Mouse (Mus musculus) myocyte (in vitro differentiated cells): ENCODE data around the gene Pgp.

Experiments used
- CEBPB ChIP-seq: IDR thresholded peaks from 2 replicates; pipeline ENCODE4 v1.6.1; 2011; ENCODE audit warnings: mild to moderate bottlenecking, moderate library complexity; ENCODE audit not compliant: poor library complexity, insufficient read depth, severe bottlenecking
- E2F4 ChIP-seq: IDR thresholded peaks from one replicate; pipeline ENCODE4 v1.6.1; 2011; ENCODE audit warnings: mild to moderate bottlenecking, control low read depth, moderate library complexity; ENCODE audit not compliant: insufficient read depth
- MAX ChIP-seq: IDR thresholded peaks from one replicate; pipeline ENCODE4 v1.6.1; 2011; ENCODE audit warnings: low read depth, mild to moderate bottlenecking, control low read depth
- MYOD1 ChIP-seq, 3 experiments: IDR thresholded peaks; one replicate each; pipeline ENCODE4 v1.6.1; 2011; ENCODE audit warnings: control low read depth in 2 of 3, low read depth in 2 of 3, mild to moderate bottlenecking in 2 of 3, moderate library complexity in 1 of 3; ENCODE audit not compliant: insufficient read length in 2 of 3, control insufficient read depth in 1 of 3
- MYOG ChIP-seq, 3 experiments: IDR thresholded peaks; one replicate each; pipeline ENCODE4 v1.6.1; 2011; ENCODE audit warnings: control low read depth in 2 of 3, low read depth in 2 of 3, mild to moderate bottlenecking in 2 of 3; ENCODE audit not compliant: insufficient read length in 2 of 3, control insufficient read depth in 1 of 3, insufficient read depth in 1 of 3
- POLR2A ChIP-seq: IDR thresholded peaks from one replicate; pipeline ENCODE4 v1.6.1; 2011; ENCODE audit warnings: low read depth, mild to moderate bottlenecking, control low read depth, moderate library complexity; ENCODE audit not compliant: insufficient read length
- POLR2AphosphoS2 ChIP-seq: IDR thresholded peaks from one replicate; pipeline ENCODE4 v1.6.1; 2011; ENCODE audit warnings: low read depth, control low read depth; ENCODE audit not compliant: insufficient read length
- TCF12 ChIP-seq: IDR thresholded peaks from one replicate; pipeline ENCODE4 v1.6.1; 2011; ENCODE audit warnings: mild to moderate bottlenecking, control low read depth; ENCODE audit not compliant: poor library complexity, insufficient read depth, severe bottlenecking
- TCF3 ChIP-seq: IDR thresholded peaks from one replicate; pipeline ENCODE4 v1.6.1; 2011; ENCODE audit warnings: low read depth, control low read depth; ENCODE audit not compliant: insufficient read length
- USF1 ChIP-seq: IDR thresholded peaks from one replicate; pipeline ENCODE4 v1.6.1; 2011; ENCODE audit warnings: low read depth, mild to moderate bottlenecking, control low read depth, moderate library complexity

DNA sequence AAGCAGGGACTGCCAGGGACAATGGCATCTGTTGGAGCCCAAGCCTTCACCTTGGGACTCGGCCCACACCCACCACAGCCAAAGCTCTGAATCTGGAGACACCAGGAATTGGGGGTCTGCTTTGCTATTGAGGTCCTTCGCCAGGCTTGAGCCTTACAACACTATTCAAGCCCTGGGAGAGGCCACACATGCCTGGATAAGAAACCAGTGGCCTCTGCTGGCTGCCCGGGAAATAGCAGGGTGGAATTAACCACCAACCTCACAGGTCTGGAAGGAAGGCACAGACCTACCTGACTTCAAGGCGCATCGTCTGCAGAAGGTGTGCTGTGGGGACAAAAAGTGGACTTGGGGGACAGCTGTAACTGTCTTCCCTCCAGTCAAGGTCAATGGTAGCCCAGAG, 43.4 kb downstream of the Pgp start:
- TF ChIP-seq POLR2A (no peak), TCF12 (no peak), USF1 (no peak), MYOG (IDR thresholded peaks at IDR 0.05; ENCODE audit: control insufficient read depth in 1 of 3, insufficient read depth in 1 of 3, insufficient read length in 2 of 3, low read depth in 2 of 3) (no peak), POLR2AphosphoS2 (no peak), MAX (no peak), CEBPB (no peak), E2F4 (no peak), TCF3 (no peak), MYOD1 (IDR thresholded peaks at IDR 0.05; ENCODE audit: control insufficient read depth in 1 of 3, insufficient read length in 2 of 3, low read depth in 2 of 3) (no peak)
